Mouse (Mus musculus): ENCODE measurements around the gene Dtnbp1.

Dtnbp1 gene

DNA sequence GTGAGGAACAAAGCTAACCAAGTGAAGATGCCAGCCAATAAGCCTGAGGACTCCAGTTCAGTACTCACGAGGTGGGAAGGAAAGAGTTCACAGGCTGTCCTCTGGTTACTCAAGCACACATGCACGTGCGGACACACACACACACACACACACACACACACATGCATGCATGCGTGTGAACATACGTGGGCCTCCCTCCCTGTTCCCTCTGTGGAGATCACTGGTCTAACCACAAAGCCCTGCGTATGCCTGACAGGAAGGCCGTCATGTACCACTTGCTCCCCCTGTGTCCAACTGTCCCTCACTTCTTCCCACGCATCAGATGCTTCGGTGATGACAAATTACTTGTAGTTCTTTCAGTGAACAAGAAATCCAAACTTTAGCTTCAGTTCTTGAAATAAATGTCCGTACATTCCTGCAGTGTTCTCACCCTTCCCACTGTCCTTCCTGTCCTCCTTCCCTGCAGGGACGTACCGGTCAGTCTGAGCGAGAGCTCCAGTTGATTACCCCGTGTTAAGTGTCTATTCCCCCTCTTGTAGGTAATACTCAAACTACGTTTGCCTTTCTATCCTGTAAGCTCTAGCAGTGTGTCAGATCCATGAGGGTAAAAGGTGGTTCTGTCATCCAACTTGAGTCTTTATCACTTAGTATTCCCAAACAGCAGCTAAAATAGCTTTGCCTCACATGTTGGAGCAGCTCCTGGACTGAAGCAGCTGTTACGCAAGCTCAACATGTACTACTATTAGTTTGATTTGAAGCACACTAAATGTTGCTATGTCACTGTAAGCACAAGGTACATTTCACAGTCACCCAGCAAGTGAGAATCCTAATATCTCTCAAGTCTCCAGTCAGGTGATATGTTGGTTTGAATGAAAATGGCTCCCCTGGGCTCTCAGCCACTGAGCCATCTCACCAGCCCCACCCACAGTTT, 53.4 kb downstream of the Dtnbp1 start:
- peak in 1 of 2 experiments; percentile 59 for DNase-seq (ENCODE audit: low spot score in 2 of 2)

- no peak for DNase-seq (ENCODE audit: low spot score in 2 of 2)
These were observed 54.9 kb downstream of the Dtnbp1 start for GRCm38 (mm10) chr13:44946880-44947635.

GRCm38 (mm10) chr13:44943618-44944017, 58.3 kb downstream of the Dtnbp1 start:
- DNase-seq (ENCODE audit: low spot score in 2 of 2) = no peak

DNA sequence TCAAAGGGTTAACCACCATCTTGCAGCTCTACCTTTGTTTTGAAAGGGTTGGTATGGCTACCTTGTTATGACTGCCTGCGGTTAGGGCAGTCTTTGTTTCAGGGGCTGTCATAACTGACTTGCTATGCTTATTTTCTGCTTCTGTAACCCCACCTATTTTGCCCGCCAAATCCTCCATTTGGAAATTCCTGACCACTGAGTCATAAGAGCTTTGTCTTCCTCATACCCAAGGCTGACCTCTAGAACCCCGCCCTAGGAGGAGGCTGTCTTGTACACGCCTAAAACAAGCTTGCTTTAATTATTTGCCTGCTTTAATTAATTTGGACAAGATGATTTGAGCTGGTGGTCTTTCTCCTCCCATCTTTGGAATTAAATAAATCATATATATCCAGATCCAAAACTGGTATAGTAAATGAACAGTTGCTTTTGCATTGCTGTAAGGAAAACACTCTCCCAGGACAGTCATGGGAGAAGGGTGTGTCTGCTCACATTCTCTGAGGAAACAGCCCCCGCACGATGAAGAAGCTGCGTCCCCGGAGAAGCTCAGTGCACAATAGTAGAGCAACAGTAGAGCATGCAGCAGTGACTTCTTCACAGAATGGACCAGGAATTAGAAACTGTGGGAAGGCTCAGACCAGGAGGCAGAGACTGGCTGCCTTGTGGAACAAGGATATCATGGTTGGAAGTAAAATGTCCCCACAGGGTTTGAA, 62.5 kb downstream of the Dtnbp1 start:
- no peak for DNase-seq (ENCODE audit: low spot score in 2 of 2)

GRCm38 (mm10) chr13:44937681-44938080, 64.3 kb downstream of the Dtnbp1 start:
- DNase-seq (ENCODE audit: low spot score in 2 of 2) = no peak

GRCm38 (mm10) chr13:44933575-44933974, 68.4 kb downstream of the Dtnbp1 start:
- DNase-seq (ENCODE audit: low spot score in 2 of 2) = no peak

DNA sequence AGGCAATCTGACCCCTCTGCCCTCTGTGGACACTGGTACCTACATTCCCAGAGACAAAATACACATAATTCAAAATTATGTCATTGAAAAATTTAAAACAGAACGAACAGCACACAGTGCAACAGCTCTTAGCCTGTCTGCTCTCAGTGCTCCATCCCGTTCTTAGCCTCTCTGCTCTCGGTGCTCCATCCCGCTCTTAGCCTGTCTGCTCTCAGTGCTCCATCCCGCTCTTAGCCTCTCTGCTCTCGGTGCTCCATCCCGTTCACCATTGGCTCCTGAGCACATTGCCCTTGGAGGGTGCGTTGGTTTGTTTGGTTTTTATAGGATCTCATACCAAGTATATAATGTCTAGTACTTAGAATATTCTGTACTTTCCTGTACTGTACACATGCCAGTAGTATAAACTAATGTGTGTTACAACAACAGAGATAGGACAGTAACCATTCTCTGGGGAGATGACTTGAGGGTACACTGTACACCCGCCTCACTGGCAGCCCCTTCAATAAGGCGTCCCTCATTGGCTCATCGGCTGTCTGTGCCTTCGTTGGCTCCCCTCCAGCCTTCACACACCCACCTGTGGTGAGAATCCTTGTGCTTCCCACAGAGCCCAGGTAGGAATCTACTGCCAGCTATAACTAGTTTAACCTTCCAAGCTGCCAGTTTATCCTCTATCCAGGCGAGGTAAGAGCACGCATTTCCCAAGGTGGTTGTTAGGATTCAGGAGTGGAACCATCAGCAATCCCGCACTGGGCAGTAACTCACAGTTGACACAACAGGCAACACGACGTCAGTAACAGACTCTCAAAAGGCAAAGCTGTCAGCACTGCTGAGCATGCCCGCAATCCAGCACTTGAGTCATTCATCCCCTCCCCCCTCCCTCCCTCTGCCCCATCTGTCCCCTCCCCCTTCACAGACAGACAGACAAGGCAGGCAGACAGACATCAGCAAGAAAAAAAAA, 69.4 kb downstream of the Dtnbp1 start:
- no peak for DNase-seq (ENCODE audit: low spot score in 2 of 2)

GRCm38 (mm10) chr13:44926311-44926710, 75.6 kb downstream of the Dtnbp1 start:
- no peak for DNase-seq (ENCODE audit: low spot score in 2 of 2)

- DNase-seq (ENCODE audit: low spot score in 2 of 2) = no peak
These were observed 76.8 kb downstream of the Dtnbp1 start for GRCm38 (mm10) chr13:44925173-44925572.

DNA sequence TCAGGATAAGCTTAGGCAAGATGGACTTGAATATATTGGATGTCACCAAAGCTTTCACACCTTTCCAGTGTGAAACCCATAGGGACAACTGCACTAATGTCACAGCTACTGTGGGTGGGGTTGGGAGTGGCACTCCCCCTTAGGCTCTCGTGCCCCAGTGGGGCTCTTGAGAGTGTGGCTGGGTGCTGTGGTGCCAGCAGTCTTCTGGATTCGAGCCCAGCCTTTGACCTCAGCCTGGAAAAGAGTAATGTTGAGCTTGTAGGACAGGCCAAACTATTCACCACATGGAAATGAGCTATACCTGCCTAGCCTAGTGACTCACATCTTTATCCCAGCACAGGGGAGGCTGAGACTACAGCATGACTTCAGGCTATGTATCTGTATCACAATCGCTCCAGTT, 77.9 kb downstream of the Dtnbp1 start:
- DNase-seq (ENCODE audit: low spot score in 2 of 2) = no peak

DNA sequence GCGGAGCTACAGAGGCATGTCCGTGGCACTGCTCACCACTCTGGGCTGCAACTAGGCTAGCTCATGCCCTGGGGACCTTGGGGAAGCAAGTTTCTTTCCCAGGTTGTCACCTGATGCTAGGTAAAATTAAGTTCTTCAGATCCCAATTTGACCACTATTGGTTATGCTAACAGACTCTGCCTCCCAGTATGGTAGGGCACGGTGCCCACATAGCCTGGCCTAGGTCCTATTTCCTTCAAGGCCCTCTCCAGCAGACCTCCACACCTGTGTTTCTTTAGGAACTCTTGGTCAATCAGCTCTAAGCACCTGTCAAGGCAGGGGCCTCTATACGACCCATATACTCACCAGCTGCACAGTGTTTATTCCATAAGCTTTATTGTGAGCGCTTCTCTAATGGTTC, 80.2 kb downstream of the Dtnbp1 start:
- DNase-seq (ENCODE audit: low spot score in 2 of 2) = no peak

DNA sequence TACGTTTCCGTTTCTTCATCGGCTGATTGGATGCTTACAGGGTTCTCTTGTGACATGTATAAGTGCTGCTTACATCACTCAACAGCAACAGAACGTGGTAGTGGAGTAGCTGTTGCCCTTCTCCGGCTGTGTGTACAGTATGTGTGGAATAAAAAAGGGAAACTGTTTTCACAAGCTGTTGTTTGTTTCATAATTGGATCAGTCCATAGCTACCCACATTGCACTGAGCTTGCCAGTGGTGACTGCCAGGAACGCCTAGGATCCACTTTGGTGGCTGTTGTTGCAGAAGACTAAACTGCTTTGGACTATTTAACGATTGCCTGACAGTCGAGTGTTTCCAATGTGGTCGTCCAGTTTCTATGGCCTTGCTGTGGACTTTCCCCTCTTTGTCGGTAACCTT, 80.9 kb downstream of the Dtnbp1 start:
- no peak for DNase-seq (ENCODE audit: low spot score in 2 of 2)

DNA sequence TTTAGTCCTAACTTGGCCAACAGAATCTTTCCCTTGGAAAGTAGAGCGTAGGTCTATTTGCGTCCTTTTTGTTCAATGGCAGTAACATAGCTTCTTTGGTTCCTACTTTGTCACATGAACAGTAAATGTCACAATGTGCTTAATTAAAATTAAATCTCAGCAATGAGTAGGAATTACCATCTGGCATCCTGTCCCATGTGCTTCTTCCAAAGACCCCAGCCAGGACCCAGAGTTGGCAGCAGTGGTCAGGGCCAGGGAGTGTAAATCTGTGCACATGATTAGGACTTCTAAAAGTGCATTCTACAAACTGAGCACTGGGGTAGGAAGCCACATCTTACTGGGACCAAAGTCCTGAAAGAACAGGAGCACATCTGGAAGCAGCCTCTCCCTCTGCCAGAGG, 83.7 kb downstream of the Dtnbp1 start:
- DNase-seq (ENCODE audit: low spot score in 2 of 2) = no peak

DNA sequence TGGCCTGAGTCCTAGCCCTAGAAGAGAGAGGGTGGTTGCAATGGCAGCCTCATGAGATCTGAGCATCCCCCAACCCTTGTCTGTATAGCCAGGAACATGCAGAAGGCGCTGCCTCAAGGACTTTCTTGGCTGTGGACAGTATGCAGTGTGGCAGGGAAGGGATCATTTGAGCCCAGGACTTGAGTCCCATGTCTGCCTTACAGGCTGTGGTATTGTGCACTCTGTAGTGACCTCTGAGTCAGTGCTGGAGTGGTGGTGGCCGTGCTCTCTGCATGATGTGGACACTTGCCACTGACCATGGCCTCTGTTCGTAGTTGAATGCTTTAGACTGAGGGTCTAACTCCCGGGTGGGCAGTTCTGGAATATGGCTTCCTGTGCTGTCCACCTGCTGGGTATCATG, 84.7 kb downstream of the Dtnbp1 start:
- DNase-seq (ENCODE audit: low spot score in 2 of 2) = no peak

DNA sequence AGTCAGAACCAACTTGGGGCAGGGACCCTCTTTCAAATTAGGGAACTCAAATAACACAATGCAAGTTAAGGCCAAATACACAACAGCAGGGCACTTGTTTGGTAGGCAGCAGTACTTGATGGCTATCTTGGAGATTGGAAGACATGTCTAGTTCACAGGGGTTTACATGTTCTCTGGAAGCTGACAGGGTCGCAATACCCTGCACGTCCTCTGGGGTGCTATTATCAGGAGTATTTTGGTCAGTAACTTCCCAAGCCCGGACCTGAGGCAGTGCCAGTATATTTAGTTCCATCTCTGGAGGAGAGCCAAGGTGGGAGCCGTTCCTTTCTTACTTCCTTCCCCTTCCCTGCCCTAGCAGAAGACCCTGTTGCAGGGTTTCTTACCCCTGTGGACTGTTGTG, 86.0 kb downstream of the Dtnbp1 start:
- no peak for DNase-seq (ENCODE audit: low spot score in 2 of 2)

GRCm38 (mm10) chr13:44915382-44915781, 86.6 kb downstream of the Dtnbp1 start:
- no peak for DNase-seq (ENCODE audit: low spot score in 2 of 2)

DNA sequence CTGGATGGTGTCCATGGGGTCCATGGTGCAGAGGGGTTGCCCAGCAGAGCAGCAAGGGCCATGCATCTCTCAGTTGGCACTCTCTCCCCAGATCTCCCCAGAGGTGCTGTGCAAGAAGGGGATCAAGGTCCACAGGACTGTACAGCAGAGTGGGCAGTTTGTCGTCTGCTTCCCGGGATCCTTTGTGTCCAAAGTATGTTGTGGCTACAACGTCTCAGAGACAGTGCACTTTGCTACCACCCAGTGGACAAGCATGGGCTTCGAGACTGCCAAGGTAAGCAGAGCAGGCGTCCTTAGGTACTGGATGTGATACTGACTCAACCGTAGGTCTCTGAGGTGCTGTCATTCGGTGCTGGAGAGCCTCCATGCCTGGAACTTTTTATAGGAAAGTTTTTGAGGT, 88.4 kb downstream of the Dtnbp1 start:
- no peak for DNase-seq (ENCODE audit: low spot score in 2 of 2)

DNA sequence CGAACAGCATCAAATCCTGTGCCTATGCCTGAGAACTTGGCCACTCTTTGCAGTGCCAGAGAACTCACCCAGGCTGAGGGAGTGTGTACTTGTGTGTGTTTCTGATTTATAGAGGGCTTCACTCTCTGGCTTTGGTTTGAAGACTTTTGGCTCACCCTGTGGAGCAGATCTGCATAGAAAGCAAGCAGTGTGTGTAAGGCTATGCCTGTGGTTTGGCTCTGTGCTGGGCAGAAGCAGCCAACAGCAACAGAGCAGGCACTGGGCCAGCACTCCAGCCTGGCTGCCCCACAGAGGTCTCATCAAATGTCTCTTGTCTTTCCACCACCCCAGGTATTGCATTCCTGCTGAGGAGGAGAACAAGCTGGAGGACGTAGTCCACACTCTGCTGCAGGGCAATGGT, 89.1 kb downstream of the Dtnbp1 start:
- no peak for DNase-seq (ENCODE audit: low spot score in 2 of 2)

GRCm38 (mm10) chr13:44908790-44909189, 93.2 kb downstream of the Dtnbp1 start:
- no peak for DNase-seq (ENCODE audit: low spot score in 2 of 2)

DNA sequence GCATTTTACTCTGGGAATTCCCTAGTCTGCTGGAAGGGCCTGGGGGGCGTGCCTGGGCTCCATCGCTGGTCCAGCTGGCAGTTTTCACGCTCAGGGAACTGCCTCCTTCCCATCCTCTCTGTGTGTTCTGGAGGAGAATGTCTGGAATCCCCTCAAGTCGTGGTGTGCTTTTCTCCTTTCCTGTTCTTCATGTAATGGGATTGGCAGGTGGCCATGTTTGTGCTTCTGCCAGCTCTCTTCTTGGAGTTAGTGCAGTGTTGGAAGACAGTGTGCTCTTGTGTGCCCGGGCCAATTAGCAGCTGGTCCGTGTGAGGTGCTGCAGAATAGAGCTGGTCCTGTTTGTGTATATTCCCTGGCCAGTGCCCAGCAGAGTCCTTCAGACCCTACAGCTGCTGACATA, 94.2 kb downstream of the Dtnbp1 start:
- peak; percentile 87 to 92 for DNase-seq (ENCODE audit: low spot score in 2 of 2)

DNA sequence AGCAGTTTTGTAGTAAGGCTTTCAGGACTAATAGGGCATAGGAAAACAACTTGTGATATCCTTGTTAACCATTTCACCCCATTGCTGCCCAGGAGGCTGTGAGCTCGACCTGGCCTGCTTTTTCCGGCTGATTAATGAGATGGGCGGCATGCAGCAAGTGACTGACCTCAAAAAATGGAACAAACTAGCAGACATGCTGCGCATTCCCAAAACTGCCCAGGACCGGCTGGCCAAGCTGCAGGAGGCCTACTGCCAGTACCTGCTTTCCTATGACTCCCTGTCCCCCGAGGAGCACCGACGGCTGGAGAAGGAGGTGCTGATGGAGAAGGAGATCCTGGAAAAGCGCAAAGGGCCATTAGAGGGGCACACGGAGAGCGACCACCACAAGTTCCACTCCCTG, 95.8 kb downstream of the Dtnbp1 start:
- no peak for DNase-seq (ENCODE audit: low spot score in 2 of 2)

Measured in right cerebral cortex, postnatal 36 days (tissue).